Mouse (Mus musculus) E14TG2a.4 (cell line): ENCODE results near the gene 1700011M02Rik.

ENCODE experiments used
- CTCF ChIP-seq: conservative IDR thresholded peaks from 2 replicates; pipeline ENCODE4 v1.5.1; 2014; ENCODE audit warnings: low read length
- NANOG ChIP-seq: IDR thresholded peaks from 2 replicates; pipeline ENCODE4 v1.6.1; 2014; ENCODE audit warnings: borderline replicate concordance, low read length, mixed read lengths
- POU5F1 ChIP-seq: IDR thresholded peaks from 2 replicates; pipeline ENCODE4 v1.6.1; 2014; ENCODE audit warnings: low read length, borderline replicate concordance

DNA sequence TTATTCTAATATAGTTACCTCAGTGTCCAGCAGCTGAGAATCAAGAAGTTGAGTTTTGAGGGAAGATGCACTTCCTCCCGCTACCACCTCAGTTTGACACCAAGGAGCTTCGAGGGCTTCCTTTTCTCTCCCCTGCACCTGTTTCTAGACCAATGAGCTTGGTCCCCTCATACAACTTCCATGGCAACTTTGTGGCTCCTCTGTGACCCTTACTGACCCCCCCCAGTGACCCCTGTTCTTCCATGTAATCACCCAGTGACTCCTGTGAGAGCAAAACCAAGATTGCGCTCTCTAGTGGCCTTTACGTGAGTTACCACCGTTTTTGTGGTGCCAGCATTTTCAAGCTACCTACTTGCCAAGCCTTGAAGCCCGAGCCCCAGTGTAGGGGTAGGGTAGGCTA lies 40.8 kb upstream of the 1700011M02Rik start, which contains the start of gene 1700031F05Rik:
- no peak for TF ChIP-seq CTCF
- no peak for TF ChIP-seq NANOG
- no peak for TF ChIP-seq POU5F1
